In genomic region chr8:95137201-95137600, GRCm38 (mm10) we compare ENCODE assay signal across 10 mouse cellular contexts. TPM values are rescaled to one million over a fixed set of nuclear protein-coding genes. Genes with fewer than 3 reads are reported as not detected.
A peak's percentile ranks its signal among the peaks of the same experiment; 100 is the strongest.
DNase-seq lines count a peak whose midpoint lies in the region; ATAC-seq and TF ChIP-seq lines count a peak whose summit lies in the region.
"Had no signal": no experiment of that assay in that cellular context is flagged by ENCODE, and none has a peak within 500 bp of the region (broad histone marks: within the 10 kb centered on the region; RNA-seq: fewer than 3 reads in every experiment).

No protein-coding gene starts in this region.

- WGBS in heart, embryonic 13.5 days = 39% methylated on average over 12 of the region's 12 CpGs
- 22% methylated on average over 12 of the region's 12 CpGs for WGBS in embryonic facial prominence, embryonic 11.5 days
- WGBS in hindbrain, embryonic 14.5 days = 27% methylated on average over 12 of the region's 12 CpGs
- WGBS in midbrain, embryonic 13.5 days = 17% methylated on average over 12 of the region's 12 CpGs

- peaks cover 39% of the 10 kb centered on the region for H3K4me1 ChIP-seq in heart, embryonic 13.5 days
- peaks cover 10% of the 10 kb centered on the region for H3K4me1 ChIP-seq in embryonic facial prominence, embryonic 11.5 days (ENCODE audit: control insufficient read depth, insufficient read depth, low read length)
- peaks cover 36% of the 10 kb centered on the region for H3K4me1 ChIP-seq in hindbrain, embryonic 14.5 days (replicated peaks; ENCODE audit: control insufficient read depth, insufficient read depth, low read length)
- peaks cover 39% of the 10 kb centered on the region for H3K4me1 ChIP-seq in midbrain, embryonic 13.5 days (replicated peaks)

- H3K9me3 ChIP-seq in heart, embryonic 13.5 days = no peaks in the 10 kb centered on the region
- no peaks in the 10 kb centered on the region for H3K9me3 ChIP-seq in embryonic facial prominence, embryonic 11.5 days (replicated peaks; ENCODE audit: control insufficient read depth, low read length)
- no peaks in the 10 kb centered on the region for H3K9me3 ChIP-seq in hindbrain, embryonic 14.5 days (ENCODE audit: control insufficient read depth, low read length)
- H3K9me3 ChIP-seq in midbrain, embryonic 13.5 days = no peaks in the 10 kb centered on the region
- H3K9me3 ChIP-seq: G1E had no signal

- no peak overlapping the region for H3K27ac ChIP-seq in heart, embryonic 13.5 days (replicated peaks)
- no peak overlapping the region for H3K27ac ChIP-seq in embryonic facial prominence, embryonic 11.5 days (replicated peaks; ENCODE audit: low read depth, low read length)
- no peak overlapping the region for H3K27ac ChIP-seq in hindbrain, embryonic 14.5 days
- H3K27ac ChIP-seq in midbrain, embryonic 13.5 days = no peak overlapping the region
- no peak overlapping the region for H3K27ac ChIP-seq in layer of hippocampus, adult 2 months

- peaks cover 26% of the 10 kb centered on the region for H3K27me3 ChIP-seq in heart, embryonic 13.5 days (replicated peaks)
- H3K27me3 ChIP-seq in embryonic facial prominence, embryonic 11.5 days (ENCODE audit: control insufficient read depth, insufficient read depth, low read length) = peaks cover 5% of the 10 kb centered on the region; the same call in 1 of the 2 replicates
- peaks cover 12% of the 10 kb centered on the region; the same call in 1 of the 2 replicates for H3K27me3 ChIP-seq in hindbrain, embryonic 14.5 days (ENCODE audit: control insufficient read depth, insufficient read depth, low read length)
- peaks cover 49% of the 10 kb centered on the region for H3K27me3 ChIP-seq in midbrain, embryonic 13.5 days

- peaks cover 28% of the 10 kb centered on the region for H3K36me3 ChIP-seq in heart, embryonic 13.5 days
- no peaks in the 10 kb centered on the region for H3K36me3 ChIP-seq in embryonic facial prominence, embryonic 11.5 days (replicated peaks; ENCODE audit: control insufficient read depth, insufficient read depth, low read depth, low read length)
- peaks cover 22% of the 10 kb centered on the region for H3K36me3 ChIP-seq in hindbrain, embryonic 14.5 days (replicated peaks; ENCODE audit: control insufficient read depth, insufficient read depth)
- H3K36me3 ChIP-seq in midbrain, embryonic 13.5 days = peaks cover 14% of the 10 kb centered on the region
- H3K36me3 ChIP-seq: G1E had no signal

- intact Hi-C loops in heart, postnatal 14 days (cut with DNase I) = no loop called here

- peak overlapping the region; percentile 76 for H3K4me2 ChIP-seq in heart, embryonic 13.5 days
- peak overlapping the region; percentile 57 for H3K4me2 ChIP-seq in embryonic facial prominence, embryonic 11.5 days (ENCODE audit: low read depth, low read length)
- peak overlapping the region; percentile 46 for H3K4me2 ChIP-seq in hindbrain, embryonic 14.5 days (replicated peaks)
- peak overlapping the region; percentile 56 for H3K4me2 ChIP-seq in midbrain, embryonic 13.5 days (replicated peaks)

- H3K4me3 ChIP-seq in heart, embryonic 13.5 days = peak overlapping the region; percentile 48
- peak overlapping the region; percentile 23 for H3K4me3 ChIP-seq in embryonic facial prominence, embryonic 11.5 days (ENCODE audit: low read depth, low read length)
- 0 out of 2 replicates have a peak overlapping the region, but pooled peaks have one; percentile 0 for H3K4me3 ChIP-seq in hindbrain, embryonic 14.5 days (replicated peaks; ENCODE audit: low read length)
- peak overlapping the region; percentile 24; the same call in 1 of the 2 replicates for H3K4me3 ChIP-seq in midbrain, embryonic 13.5 days (replicated peaks)
- no peak overlapping the region for H3K4me3 ChIP-seq in layer of hippocampus, adult 2 months

- ATAC-seq in heart, embryonic 13.5 days (ENCODE audit: extremely low read depth, insufficient number of reproducible peaks, low FRiP score, low TSS enrichment) = no peak
- no peak for ATAC-seq in embryonic facial prominence, embryonic 11.5 days (replicated peaks; ENCODE audit: insufficient number of reproducible peaks, low FRiP score, low TSS enrichment, low read depth)
- no peak for ATAC-seq in hindbrain, embryonic 14.5 days (ENCODE audit: low FRiP score)
- ATAC-seq in midbrain, embryonic 13.5 days = no peak

- TF ChIP-seq CTCF in layer of hippocampus, adult 2 months (conservative IDR thresholded peaks at IDR 0.05) = no peak

- no peak for DNase-seq in heart, postnatal 14 days
- no peak for DNase-seq in embryonic facial prominence, embryonic 11.5 days (ENCODE audit: low spot score)
- DNase-seq in hindbrain, embryonic 14.5 days (ENCODE audit: low spot score) = no peak
- no peak for DNase-seq in layer of hippocampus, adult 2 months (ENCODE audit: low spot score in 2 of 2)
- DNase-seq in adrenal gland, adult 8-10 months = no peak
- DNase-seq in embryo, embryonic 10 days (ENCODE audit: low spot score) = no peak
- DNase-seq: cerebellum, adult 8-10 months had no signal

- peak overlapping the region; percentile 63 for H3K9ac ChIP-seq in heart, embryonic 13.5 days
- peak overlapping the region; percentile 28; the same call in 1 of the 2 replicates for H3K9ac ChIP-seq in embryonic facial prominence, embryonic 11.5 days (replicated peaks; ENCODE audit: low read length)
- peak overlapping the region; percentile 37; the same call in 1 of the 2 replicates for H3K9ac ChIP-seq in hindbrain, embryonic 14.5 days
- peak overlapping the region; percentile 46; the same call in 1 of the 2 replicates for H3K9ac ChIP-seq in midbrain, embryonic 13.5 days (replicated peaks)

RNA-seq across cellular contexts. Expression of gene Katnb1, which starts 56.2 kb away (rescaled TPM):
- 16.0 and 16.1 TPM in 2 replicates for polyA plus RNA-seq in heart, embryonic 13.5 days (2015; fragmentation: Nextera tagmentation; extraction: Ambion mirVana)
- total RNA-seq in heart, postnatal 14 days (2021) = 1 to 10 TPM; 7.8 to 8.1 TPM
- 21.6 and 25.7 TPM in 2 replicates for polyA plus RNA-seq in embryonic facial prominence, embryonic 11.5 days (2014; fragmentation: Nextera tagmentation; extraction: Ambion mirVana)
- polyA plus RNA-seq in hindbrain, embryonic 14.5 days (2014; fragmentation: Nextera tagmentation; extraction: Ambion mirVana) = 36.6 and 39.2 TPM in 2 replicates
- 38.8 and 39.7 TPM in 2 replicates for polyA plus RNA-seq in midbrain, embryonic 13.5 days (2015; fragmentation: Nextera tagmentation; extraction: Ambion mirVana)
- 10 to 100 TPM; 33.9 to 45.9 TPM for total RNA-seq in layer of hippocampus, adult 2 months (2021)
- total RNA-seq in adrenal gland, adult 8-10 months (2022) = 10 to 100 TPM; 13.8 to 23.6 (median 16.1) TPM
